Mouse (Mus musculus): ENCODE measurements around the gene Ybx2.
"Not testable (repeated sequence)": the region's sequence is repeated elsewhere in the genome, so short reads cannot be mapped to it uniquely, and the experiment has no call there.

The Ybx2 gene

DNA sequence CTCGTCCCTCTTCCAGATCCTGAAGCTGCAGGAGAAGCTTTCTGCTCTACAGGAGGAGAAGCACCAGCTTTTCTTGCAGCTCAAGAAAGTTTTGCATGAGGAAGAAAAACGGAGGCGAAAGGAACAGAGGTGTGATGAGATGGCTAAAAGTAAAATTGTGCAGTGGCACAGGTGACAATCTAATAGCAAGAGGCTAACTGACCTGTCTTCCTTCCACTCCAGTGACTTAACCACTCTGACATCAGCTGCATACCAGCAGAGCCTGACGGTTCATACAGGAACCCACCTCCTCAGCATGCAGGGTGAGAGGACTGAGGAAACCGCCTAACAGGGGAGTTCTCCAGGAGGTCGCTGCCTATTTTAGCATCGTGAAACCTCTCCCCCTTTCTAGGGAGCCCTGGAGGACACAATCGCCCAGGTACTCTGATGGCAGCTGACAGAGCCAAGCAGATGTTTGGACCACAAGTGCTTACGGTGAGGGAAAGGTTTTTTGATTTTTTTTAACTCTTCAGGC lies 20.6 kb upstream of the Ybx2 start:
- DNase-seq (ENCODE audit: low spot score), result no peak

DNA sequence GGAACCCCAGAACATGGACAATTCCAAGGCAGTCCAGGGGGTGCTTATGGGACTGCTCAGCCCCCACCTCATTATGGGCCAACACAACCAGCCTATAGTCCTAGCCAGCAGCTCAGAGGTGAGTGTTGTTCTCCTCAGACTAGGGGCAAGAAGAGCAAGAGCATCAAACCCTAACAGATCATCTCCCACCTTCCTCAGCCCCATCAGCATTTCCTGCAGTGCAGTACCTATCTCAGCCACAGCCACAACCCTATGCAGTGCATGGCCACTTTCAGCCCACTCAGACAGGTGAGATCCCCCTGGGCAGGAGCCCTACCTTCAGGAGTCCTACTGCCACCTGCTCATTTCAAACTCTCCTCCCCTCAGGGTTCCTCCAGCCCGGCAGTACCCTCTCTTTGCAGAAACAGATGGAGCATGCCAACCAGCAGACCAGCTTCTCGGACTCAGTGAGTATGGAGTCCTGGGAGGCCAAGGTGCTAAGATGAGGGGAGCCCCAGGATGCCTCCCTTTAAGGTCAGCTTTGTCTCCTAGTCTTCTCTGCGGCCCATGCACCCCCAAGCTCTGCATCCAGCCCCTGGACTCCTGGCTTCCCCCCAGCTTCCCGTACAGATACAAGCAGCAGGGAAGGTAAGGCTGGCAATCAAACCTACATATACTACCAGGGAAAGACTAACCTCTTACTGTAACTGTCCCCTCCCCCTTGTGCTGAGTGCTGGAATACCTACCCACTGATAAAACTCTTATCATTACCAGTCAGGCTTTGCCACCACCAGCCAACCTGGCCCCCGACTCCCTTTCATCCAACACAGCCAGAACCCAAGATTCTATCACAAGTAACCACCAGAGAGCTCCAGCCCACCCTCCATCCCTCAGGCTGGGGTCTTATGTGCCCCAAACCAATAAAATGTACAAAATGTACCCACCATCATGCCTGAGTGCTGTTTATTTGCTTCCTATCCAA lies 19.6 kb upstream of the Ybx2 start:
- peak; percentile 59 for DNase-seq (ENCODE audit: low spot score)

DNA sequence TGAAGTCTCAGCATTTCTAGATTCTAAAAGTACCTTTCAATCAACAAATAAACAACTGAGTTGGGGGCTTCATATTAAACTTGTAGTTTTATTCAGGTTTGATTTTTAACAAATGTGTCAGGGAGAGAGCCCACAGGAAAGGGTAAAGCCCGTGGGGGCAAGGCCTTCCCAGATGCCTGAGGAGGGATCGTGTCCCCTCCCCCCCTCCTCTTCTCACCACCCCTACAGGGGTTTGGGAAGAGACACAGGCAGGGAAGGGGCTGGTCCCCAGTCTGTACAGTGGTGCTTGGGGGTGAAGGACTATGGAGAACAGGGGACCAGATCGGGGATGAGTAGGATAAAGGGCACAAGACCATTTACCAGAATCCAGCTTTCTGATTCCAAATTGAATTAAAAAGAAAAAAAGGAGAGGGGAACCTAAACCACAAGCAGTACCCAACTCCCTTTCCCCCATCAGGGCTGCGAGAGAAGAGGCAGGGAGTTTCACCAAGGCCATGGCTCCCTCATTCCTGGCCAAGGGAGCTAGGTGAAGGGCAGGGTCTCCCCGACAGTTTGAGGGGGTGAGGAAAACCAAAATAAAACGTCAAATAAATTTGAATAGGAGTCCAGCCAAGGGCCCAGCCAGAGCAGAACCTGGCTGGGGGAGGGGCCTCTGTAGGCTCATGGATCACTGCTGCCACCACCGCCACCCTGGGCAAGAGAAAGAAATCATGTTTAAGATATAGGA lies 18.8 kb upstream of the Ybx2 start:
- DNase-seq (ENCODE audit: low spot score), result not testable (repeated sequence)

DNA sequence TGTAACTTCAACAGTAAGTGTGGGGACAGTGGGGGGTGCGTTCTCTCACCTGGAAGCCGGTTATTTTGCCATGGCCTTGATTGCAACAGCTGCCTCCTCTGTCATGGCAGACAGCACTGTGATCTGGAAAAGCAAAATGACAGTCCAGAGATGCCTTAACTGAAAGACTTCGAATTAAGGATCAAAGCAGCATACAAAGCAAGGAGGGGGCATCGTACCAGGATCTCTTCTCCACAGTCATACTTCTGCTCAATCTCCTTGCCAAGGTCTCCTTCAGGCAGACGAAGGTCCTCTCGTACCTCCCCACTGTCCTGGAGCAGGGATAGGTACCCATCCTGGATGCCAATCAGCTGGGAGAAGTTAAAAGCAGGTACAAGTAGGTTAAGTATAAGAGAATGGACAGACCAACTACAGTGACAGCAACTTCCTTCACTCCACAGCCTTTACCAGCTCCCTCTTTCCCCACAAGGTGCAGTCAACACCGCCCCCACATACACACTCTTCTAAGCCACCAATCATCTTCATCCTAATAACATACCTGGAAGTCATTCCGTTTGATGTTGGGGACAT lies 18.1 kb upstream of the Ybx2 start:
- no peak for DNase-seq (ENCODE audit: low spot score)

DNA sequence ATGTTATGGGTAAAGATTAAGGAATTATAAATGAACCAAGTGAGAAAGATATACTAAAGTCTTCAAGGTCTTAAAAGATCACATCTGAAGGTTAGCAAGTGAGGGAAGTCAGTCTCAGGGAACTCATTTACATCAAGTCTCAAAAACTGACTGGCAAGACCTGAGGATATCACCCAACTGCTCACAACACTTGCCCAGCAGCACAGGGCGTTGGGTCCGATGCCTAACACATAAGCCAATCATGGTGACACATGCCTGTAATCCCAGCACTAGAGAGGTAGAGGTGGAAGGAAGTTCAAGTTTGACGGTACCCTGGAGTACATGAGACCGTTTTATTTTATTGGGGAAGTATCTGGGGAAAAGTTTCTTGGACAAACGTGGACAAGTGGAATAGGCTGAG lies 17.5 kb upstream of the Ybx2 start:
- no peak for DNase-seq (ENCODE audit: low spot score)

DNA sequence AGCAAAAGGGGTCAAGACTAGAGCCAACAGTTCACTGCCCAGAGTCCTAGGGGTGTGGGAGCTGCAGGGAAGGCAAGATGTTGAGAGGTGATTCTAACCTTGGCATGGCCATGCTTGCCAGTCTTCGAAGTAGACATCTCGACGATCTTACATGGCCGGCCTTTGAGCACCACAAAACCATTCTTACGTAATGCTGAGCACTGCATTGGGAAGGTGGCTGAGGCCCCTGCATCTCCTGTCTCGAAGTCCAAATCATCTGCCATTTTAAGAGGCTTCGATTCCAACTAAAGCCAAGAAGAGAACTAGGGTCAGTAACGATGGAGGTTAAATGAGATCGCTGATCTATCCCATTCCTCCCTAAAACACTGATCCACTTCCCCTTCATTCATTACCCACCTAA lies 16.5 kb upstream of the Ybx2 start:
- no peak for DNase-seq (ENCODE audit: low spot score)

DNA sequence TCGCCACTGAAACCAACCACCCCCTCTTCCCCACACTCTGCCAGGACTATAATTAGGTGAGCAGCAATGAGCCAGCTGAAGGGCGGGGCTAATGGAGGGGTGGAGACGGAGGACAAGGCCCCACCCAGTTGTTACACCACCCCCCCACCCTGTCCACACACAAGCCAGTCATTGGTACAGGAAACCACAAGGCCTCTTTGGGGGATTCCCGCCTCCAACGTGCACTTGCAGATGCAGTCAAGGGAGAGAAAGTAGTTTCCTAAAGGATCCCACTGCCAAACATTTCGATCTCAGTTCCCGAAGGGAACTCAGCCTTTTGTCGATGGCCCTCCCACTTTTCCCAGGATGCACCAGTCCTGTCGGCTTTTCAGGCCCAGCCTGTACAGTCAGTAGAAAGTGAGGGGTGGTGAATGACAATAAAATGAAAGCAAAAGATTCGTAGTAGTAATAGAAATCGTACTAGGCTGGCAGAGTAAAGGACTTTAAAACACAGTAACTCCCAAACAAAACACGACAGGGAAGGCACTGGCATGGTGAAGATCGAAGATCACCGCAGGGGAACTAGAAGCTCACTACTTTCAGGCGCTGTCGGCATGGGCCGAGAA lies 15.8 kb upstream of the Ybx2 start:
- DNase-seq (ENCODE audit: low spot score), result peak; percentile 82

DNA sequence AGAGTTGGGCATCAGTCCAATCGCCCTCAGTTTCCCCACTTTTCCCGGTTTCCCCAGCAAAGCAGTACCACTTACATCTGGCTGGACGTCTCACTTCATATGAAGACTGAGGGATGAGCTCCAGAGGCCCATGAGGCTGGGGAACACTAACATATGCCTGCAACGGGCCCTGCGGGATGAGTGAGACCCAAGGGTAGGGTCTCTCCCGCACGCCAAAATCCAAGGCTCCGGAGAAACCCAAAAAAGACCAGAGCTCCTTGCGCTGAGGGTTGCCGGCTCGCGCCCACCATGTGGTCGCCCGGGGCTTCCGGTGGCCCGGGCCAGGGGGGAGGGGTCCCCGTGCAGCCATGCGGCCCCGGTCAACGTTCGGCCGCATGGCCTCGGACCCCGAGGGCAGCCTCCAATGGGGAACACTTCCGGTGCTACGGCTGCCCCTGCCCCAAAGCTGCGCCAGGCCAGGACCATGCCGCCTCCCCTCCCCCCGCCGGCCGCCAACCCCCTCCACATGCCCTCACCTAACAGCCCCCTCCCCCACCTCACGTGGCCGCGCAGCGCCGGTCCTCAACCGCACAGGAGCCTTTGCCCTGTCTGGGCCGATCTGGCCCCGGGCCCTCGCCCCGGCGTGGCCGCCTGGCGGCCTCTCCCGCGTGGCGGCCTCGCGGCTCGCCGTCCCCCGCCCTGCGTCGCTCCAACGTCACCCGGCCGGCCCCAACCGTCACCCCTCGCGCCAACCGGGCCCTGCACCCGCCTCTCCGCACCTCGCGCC lies 15.1 kb upstream of the Ybx2 start:
- no peak for DNase-seq (ENCODE audit: low spot score)

- DNase-seq (ENCODE audit: low spot score), result peak; percentile 100
Measured at GRCm38 (mm10) chr11:69921114-69922011, 14.2 kb upstream of the Ybx2 start, which contains the start of gene Eif5a. Gene Eif5a (minus strand): TSS chr11:69921958.

DNA sequence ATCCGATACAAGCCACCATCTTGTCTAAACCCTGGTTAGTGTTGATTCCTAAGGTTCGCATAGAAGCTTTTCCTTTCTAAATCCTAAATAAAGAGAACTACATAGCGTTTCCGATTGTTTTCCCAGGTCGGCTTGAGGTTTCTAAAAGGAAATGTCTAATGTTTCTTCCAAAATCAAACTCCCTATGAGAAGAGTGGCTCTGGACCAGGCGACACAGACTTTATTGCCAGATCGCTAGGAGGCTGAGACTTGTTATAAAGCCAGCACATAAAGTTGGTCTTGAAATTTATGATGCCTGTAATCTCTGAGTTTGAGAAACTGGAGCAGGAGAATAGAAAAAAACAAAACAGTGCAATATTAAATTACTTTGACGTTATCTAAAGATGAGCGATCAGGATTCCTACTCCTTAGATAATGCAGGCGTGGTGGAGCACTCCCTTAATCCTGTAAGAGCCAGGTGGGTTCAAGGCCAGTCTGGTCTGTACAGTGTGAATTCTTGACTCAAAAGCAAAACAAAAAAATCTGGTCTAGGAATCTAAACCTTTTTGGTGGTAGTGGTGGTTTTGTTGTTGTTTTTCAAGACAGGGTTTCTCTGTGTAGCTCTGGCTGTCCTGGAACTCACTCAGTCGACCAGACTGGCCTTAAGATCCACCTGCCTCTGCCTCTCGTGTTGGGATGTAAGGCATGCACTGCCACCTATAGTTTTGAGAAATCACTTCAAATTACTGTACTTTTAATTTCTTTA lies 13.4 kb upstream of the Ybx2 start:
- DNase-seq (ENCODE audit: low spot score), result no peak

DNA sequence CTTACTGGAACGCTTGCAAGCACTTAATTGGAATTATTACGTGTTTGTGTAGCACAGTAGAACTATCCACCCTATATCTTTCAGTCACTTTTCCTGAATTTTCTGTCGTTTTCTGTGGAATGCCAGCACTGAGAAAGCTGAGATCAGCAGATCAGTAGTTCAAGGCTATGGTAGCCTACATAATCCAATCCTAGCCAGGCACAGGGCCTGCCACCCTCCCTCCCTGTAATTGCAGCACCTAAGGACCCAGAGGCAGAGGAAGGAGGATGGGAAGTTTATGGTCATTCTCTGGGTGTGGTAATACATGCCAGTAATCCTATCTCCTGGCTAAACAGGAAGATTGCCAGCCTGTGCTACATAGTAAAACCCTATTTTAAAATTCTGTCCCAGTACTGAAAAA lies 12.8 kb upstream of the Ybx2 start:
- DNase-seq (ENCODE audit: low spot score), result no peak

DNA sequence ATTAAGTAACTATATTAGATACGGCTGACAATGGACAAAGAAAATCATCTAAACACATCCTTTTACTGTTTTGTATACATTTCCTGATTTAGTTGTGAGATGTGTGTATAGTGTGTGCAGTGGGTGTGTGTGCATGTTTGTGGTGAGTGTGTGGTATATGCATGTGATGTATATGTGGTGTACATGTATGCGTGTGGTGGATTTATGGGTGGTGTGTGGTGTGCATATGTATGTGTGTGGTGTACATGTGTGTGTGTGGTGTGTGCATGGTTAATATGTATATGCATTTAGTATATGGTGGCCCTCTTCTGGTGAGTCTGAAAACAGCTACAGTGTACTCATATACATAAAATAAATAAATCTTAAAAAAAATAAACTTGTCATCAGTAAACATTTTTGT lies 8.1 kb upstream of the Ybx2 start:
- DNase-seq (ENCODE audit: low spot score), result no peak

DNA sequence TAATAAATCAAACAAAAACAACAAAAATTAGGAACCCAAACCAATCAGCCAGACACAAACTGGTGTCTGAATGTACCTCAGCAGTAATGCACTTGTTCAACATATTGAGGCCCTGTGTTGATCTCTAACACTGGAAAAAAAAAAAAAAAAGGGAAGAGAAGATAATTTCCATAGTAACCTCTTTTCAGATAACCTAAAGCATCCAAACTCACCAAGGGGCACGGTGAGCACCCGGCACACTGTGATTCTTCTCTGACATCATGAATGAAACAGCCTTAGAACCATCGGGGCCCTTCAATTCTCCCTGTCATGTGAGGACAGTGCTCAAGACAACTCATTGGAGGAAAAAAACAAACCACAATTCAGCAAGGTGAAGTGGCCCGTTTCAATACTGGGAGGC lies 5.9 kb upstream of the Ybx2 start:
- no peak for DNase-seq (ENCODE audit: low spot score)

GRCm38 (mm10) chr11:69930176-69930575 lies 5.4 kb upstream of the Ybx2 start:
- not testable (repeated sequence) for DNase-seq (ENCODE audit: low spot score)

- no peak for DNase-seq (ENCODE audit: low spot score)
Measured at GRCm38 (mm10) chr11:69930967-69931537, 4.5 kb upstream of the Ybx2 start.

- no peak for DNase-seq (ENCODE audit: low spot score)
Measured at GRCm38 (mm10) chr11:69931769-69932168, 3.8 kb upstream of the Ybx2 start.

- no peak for DNase-seq (ENCODE audit: low spot score)
Measured at GRCm38 (mm10) chr11:69932254-69932653, 3.3 kb upstream of the Ybx2 start.

GRCm38 (mm10) chr11:69933066-69933465 lies 2.5 kb upstream of the Ybx2 start:
- no peak for DNase-seq (ENCODE audit: low spot score)

DNA sequence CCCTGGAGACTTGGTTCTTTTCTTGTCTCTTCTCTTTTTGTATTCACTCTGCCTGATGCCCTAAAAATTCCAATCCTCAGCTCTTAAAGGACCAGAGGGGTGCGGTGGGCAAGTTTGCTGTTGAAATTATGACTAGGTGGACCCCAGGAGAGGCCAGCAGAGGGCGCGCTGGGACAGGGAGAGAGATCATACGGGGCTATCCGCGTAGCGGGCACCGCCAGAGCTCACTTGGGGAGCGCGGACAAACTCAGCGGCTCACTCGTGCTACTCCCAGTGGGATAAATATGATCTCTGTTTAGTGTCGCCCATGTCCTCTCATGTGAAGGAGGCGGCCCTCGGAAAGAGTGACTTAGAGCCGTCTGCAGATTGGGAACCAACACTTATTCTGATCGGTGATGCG lies 1.4 kb upstream of the Ybx2 start:
- peak; percentile 83 for DNase-seq (ENCODE audit: low spot score)

Measured in spleen, adult 12 weeks (tissue).